Mouse (Mus musculus) embryonic fibroblast, embryonic 13.5 days (primary cell): Measurements from ENCODE around the gene Gm6408.
"Not testable (repeated sequence)": the region's sequence is repeated elsewhere in the genome, so short reads cannot be mapped to it uniquely, and the experiment has no call there.

Experiments
- CTCF ChIP-seq: IDR thresholded peaks from 2 replicates; pipeline ENCODE4 v1.5.1; 2011; ENCODE audit warnings: mild to moderate bottlenecking, control low read depth, low read length, moderate library complexity, borderline replicate concordance; ENCODE audit not compliant: insufficient read depth
- POLR2A ChIP-seq: IDR thresholded peaks from 2 replicates; pipeline ENCODE4 v1.6.1; 2011; ENCODE audit warnings: low read depth, mild to moderate bottlenecking, control low read depth, low read length, moderate library complexity

GRCm38 (mm10) chr5:146491063-146491462, 9.3 kb downstream of the Gm6408 start, which contains the start of gene Gm6370:
- TF ChIP-seq CTCF, POLR2A: not testable (repeated sequence)
